Mouse (Mus musculus): ENCODE measurements around the gene Defa22.
"Not testable (repeated sequence)": the region's sequence is repeated elsewhere in the genome, so short reads cannot be mapped to it uniquely, and the experiment has no call there.

GRCm38 (mm10) chr8:21161977-21162376, at the start of gene Defa22:
- not testable (repeated sequence) for TF ChIP-seq POLR2A (IDR thresholded peaks at IDR 0.05; ENCODE audit: low read depth, low read length); CTCF (conservative IDR thresholded peaks at IDR 0.05; ENCODE audit: insufficient read depth, insufficient read length, low read depth, low read length)

All from kidney, adult 2 months (tissue).